Mouse (Mus musculus): ENCODE measurements around the gene Spata22. TPM values are rescaled to one million over a fixed set of nuclear protein-coding genes. Genes with fewer than 3 reads are reported as not detected.

Gene Spata22
- not detected for polyA plus RNA-seq (2017; shearing (Covaris generic))

DNA sequence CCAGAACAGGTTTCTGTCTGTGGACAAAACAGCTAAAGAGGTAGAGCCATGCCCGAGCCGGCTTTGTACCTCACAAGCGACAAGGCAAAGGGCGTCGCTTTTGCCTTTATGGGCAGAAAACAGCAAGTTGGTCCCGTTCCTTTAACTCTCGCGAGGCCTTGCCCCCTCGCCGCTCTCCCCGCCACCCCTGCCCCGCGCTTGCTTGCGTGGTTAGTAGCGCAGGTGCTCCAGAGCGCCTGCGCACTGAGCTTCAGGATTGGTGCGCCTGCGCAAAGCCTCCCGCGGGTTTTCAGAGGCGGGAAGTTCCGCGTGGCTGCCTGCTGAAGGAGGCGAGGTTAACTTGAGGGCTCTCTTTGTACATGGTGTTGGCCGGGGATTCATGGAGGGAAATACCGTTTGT is at the start of gene Spata22, which contains the start of the genes Aspa and Gm49340:
TSS of gene Spata22 (plus strand) at position 300 of the 400 bp plus-strand sequence.
TSS of gene Aspa (minus strand) at position 155 of the 400 bp plus-strand sequence.
TSS of gene Gm49340 (plus strand) at position 300 of the 400 bp plus-strand sequence.

DNA sequence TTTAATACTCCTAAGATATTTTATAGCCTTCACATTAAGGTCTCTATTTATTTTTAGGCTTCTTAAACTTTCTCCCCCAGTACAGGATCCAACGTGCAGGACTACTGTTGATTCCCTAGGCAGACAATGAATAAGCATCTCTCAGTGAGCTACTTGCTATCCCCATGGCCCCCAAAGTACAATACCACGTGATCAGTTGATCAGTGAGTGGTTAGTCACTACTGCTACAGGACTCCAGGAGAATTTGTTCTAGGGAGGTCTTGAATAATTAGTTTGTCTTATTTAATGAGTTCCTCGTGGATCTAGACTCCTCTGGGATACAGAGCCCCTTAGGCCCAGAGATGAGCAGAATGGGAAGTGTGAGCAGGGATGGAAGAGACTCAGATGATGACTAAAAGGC is 20.9 kb downstream of the Spata22 start, which contains the start of gene Olfr20:
TSS of gene Olfr20 (plus strand) at position 301 of the 400 bp plus-strand sequence.

DNA sequence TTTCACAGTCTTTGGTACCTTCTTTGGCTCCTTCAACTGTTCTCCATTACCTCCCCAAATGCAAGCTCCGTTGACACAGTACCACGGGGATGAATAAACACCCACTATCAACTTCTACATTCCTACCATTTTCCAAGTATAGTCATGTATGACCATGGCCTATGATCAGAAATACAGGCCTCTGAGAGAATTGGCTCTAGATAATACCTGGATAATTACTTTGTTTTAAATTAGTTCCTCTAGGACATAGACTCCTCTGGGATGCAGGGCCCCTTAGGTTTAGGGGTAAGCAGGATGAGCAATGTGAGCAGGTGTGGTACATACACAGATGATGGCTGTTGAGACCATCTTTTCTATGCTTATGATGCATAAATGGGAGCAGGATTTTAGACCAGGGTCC is 41.4 kb downstream of the Spata22 start, which contains the start of gene Olfr376:
TSS of gene Olfr376 (plus strand) at position 301 of the 400 bp plus-strand sequence.

Other genes starting within 250 kb of the Spata22 start
- 46.7 TPM for gene Itgae, start 239.2 kb upstream of the Spata22 start, polyA plus RNA-seq (2017; shearing (Covaris generic))
- 5.8 TPM for gene Haspin, start 191.4 kb upstream of the Spata22 start, polyA plus RNA-seq (2017; shearing (Covaris generic))
- gene P2rx5, start 169.3 kb upstream of the Spata22 start, polyA plus RNA-seq (2017; shearing (Covaris generic)) = not detected
- 38.2 TPM for gene Emc6, start 152.7 kb upstream of the Spata22 start, polyA plus RNA-seq (2017; shearing (Covaris generic))
- gene Tax1bp3, start 152.7 kb upstream of the Spata22 start, polyA plus RNA-seq (2017; shearing (Covaris generic)) = 33.1 TPM
- 17.8 TPM for gene Ctns, start 130.7 kb upstream of the Spata22 start, polyA plus RNA-seq (2017; shearing (Covaris generic))
- 11.7 TPM for gene Shpk, start 130.3 kb upstream of the Spata22 start, polyA plus RNA-seq (2017; shearing (Covaris generic))
- not detected for gene Trpv1, start 95.4 kb upstream of the Spata22 start, polyA plus RNA-seq (2017; shearing (Covaris generic))
- not detected for gene Trpv3, start 62.4 kb upstream of the Spata22 start, polyA plus RNA-seq (2017; shearing (Covaris generic))
- not detected for gene Aspa, start 145 bp upstream of the Spata22 start, polyA plus RNA-seq (2017; shearing (Covaris generic))
- gene Gm49340, start within 50 bp of the Spata22 start, polyA plus RNA-seq (2017; shearing (Covaris generic)) = not detected
- gene Olfr20, start 21.0 kb downstream of the Spata22 start, polyA plus RNA-seq (2017; shearing (Covaris generic)) = not detected
- 0.29 TPM for gene Olfr376, start 41.5 kb downstream of the Spata22 start, polyA plus RNA-seq (2017; shearing (Covaris generic))
- gene Olfr1, start 69.9 kb downstream of the Spata22 start, polyA plus RNA-seq (2017; shearing (Covaris generic)) = not detected
- gene Olfr378, start 98.7 kb downstream of the Spata22 start, polyA plus RNA-seq (2017; shearing (Covaris generic)) = not detected
- not detected for gene Olfr380, start 127.8 kb downstream of the Spata22 start, polyA plus RNA-seq (2017; shearing (Covaris generic))
- gene Olfr381, start 161.9 kb downstream of the Spata22 start, polyA plus RNA-seq (2017; shearing (Covaris generic)) = not detected
- not detected for gene Olfr382, start 187.5 kb downstream of the Spata22 start, polyA plus RNA-seq (2017; shearing (Covaris generic))

Data from CD4-positive, CD25-positive, alpha-beta regulatory T cell, adult 9 weeks (primary cell).